Mouse (Mus musculus): ENCODE data around the gene Hist2h3c2.

DNA sequence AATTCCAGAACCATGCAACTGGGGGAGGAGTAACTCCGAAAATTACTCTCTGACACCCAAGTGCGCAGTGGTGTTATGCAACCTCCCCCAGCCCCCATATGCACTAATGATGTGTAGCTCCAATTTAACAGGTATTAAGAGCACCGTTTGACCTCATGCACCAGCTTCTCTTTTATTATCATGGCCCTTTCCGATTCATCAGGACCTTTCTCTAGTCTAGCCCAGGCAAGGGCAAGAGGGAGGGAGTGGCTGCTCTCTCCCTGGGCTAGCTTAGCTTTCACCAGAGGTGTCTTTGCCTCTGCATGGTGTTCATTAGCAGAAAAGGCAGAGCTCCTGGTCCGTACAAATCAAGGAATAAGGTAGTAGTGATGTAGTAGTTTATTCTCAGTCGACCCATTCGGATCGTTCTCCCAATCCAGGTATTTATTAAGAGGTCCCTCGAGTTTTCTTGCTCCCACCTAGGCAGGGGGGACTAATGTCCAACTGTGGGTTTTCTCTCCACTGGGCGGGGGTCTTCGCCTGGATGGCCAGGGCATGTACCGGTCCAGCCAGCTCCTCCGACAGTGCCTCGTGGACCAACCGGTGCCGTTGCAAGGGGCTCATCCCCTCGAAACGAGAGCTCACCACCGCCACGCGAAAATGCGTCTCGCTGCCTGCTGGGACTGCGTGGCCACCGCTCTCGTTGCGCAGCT lies 42.3 kb downstream of the Hist2h3c2 start:
- TF ChIP-seq POLR2A (IDR thresholded peaks at IDR 0.05; ENCODE audit: control insufficient read depth, low read depth, low read length) (no peak), CTCF (IDR thresholded peaks at IDR 0.05; ENCODE audit: control insufficient read depth, insufficient read depth, insufficient replicate concordance, low read depth, low read length) (no peak)
